ENCODE assay signal across 9 mouse cellular contexts in the genomic region with DNA sequence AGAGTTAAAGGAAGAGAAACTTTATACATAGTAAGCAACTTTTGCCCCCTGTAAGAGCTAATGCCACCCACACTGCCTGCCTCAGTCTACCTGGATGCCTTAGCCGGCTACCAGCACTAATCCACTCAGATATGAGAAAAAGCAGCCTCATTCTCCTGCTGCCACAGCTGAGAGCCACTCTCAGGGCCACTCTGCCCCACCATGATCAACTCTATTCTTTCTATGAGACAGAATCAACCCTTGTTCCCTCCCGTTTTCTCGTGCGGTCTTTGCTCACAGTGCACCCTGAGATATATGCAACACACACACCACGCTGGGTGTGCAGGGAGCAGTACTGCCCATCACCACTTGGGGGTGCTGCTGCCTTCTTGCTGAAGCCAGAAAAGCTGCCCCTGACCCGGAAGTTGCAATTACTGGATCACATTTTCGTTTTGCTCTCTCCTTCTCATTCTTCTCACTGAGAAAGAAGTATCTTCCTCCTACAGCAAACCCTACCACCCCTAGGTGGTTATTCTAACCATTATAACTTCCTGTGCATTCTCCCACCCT. TPM values are rescaled to one million over a fixed set of nuclear protein-coding genes. Genes with fewer than 3 reads are reported as not detected.
A peak's percentile ranks its signal among the peaks of the same experiment; 100 is the strongest.
DNase-seq lines count a peak whose midpoint lies in the region; ATAC-seq and TF ChIP-seq lines count a peak whose summit lies in the region.
"Had no signal": no experiment of that assay in that cellular context is flagged by ENCODE, and none has a peak within 500 bp of the region (broad histone marks: within the 10 kb centered on the region; RNA-seq: fewer than 3 reads in every experiment).

No protein-coding gene starts in this region.

- no peaks in the 10 kb centered on the region for H3K9me3 ChIP-seq in midbrain, embryonic 12.5 days
- no peaks in the 10 kb centered on the region for H3K9me3 ChIP-seq in midbrain, embryonic 15.5 days
- 0 out of 2 replicates have a peak, but pooled peaks cover 6% of the 10 kb centered on the region for H3K9me3 ChIP-seq in embryonic facial prominence, embryonic 10.5 days
- no peaks in the 10 kb centered on the region for H3K9me3 ChIP-seq in intestine, postnatal 0 days (ENCODE audit: control insufficient read depth)
- no peaks in the 10 kb centered on the region for H3K9me3 ChIP-seq in liver, embryonic 15.5 days (replicated peaks)

- peak; percentile 32 for DNase-seq in adrenal gland, adult 8-10 months
- peak; percentile 77 for DNase-seq in embryonic facial prominence, embryonic 10.5 days (ENCODE audit: low spot score)
- DNase-seq in right cerebral cortex, postnatal 10 days (ENCODE audit: low spot score in 2 of 2) = peak; percentile 39 to 55
- DNase-seq in urinary bladder, postnatal 36 days (ENCODE audit: low spot score in 2 of 2) = peak; percentile 24 to 35

- no peaks in the 10 kb centered on the region for H3K36me3 ChIP-seq in midbrain, embryonic 12.5 days
- H3K36me3 ChIP-seq in midbrain, embryonic 15.5 days (replicated peaks) = no peaks in the 10 kb centered on the region
- H3K36me3 ChIP-seq in embryonic facial prominence, embryonic 10.5 days (replicated peaks) = peaks cover 6% of the 10 kb centered on the region; the same call in 1 of the 2 replicates
- H3K36me3 ChIP-seq in intestine, postnatal 0 days (ENCODE audit: control insufficient read depth, insufficient read depth) = no peaks in the 10 kb centered on the region
- no peaks in the 10 kb centered on the region for H3K36me3 ChIP-seq in liver, embryonic 15.5 days (replicated peaks)

- no peak overlapping the region for H3K9ac ChIP-seq in midbrain, embryonic 12.5 days (replicated peaks)
- no peak overlapping the region for H3K9ac ChIP-seq in midbrain, embryonic 15.5 days
- H3K9ac ChIP-seq in intestine, postnatal 0 days (ENCODE audit: low read depth, low read length) = no peak overlapping the region
- H3K9ac ChIP-seq in liver, embryonic 15.5 days = no peak overlapping the region

- no peaks in the 10 kb centered on the region for H3K4me1 ChIP-seq in midbrain, embryonic 12.5 days
- H3K4me1 ChIP-seq in midbrain, embryonic 15.5 days = no peaks in the 10 kb centered on the region
- peaks cover 15% of the 10 kb centered on the region for H3K4me1 ChIP-seq in embryonic facial prominence, embryonic 10.5 days
- H3K4me1 ChIP-seq in intestine, postnatal 0 days (replicated peaks; ENCODE audit: control insufficient read depth, insufficient read depth, low read length) = no peaks in the 10 kb centered on the region
- H3K4me1 ChIP-seq in liver, embryonic 15.5 days (replicated peaks) = peaks cover 12% of the 10 kb centered on the region

- no peak overlapping the region for H3K4me2 ChIP-seq in midbrain, embryonic 12.5 days (replicated peaks)
- H3K4me2 ChIP-seq in midbrain, embryonic 15.5 days = no peak overlapping the region
- H3K4me2 ChIP-seq in intestine, postnatal 0 days (replicated peaks; ENCODE audit: low read depth) = no peak overlapping the region
- peak overlapping the region; percentile 37 for H3K4me2 ChIP-seq in liver, embryonic 15.5 days

- ATAC-seq in midbrain, embryonic 12.5 days (ENCODE audit: low FRiP score, low read depth) = 0 out of 2 replicates have a peak, but pooled peaks have one; percentile 34
- ATAC-seq in midbrain, embryonic 15.5 days (replicated peaks) = no peak
- 0 out of 2 replicates have a peak, but pooled peaks have one; percentile 28 for ATAC-seq in intestine, postnatal 0 days
- no peak for ATAC-seq in liver, embryonic 15.5 days (ENCODE audit: insufficient read depth)

- WGBS in midbrain, embryonic 12.5 days = 38% methylated on average over 7 of the region's 7 CpGs
- 30% methylated on average over 7 of the region's 7 CpGs for WGBS in midbrain, embryonic 15.5 days
- 49% methylated on average over 7 of the region's 7 CpGs for WGBS in embryonic facial prominence, embryonic 10.5 days
- 53% methylated on average over 7 of the region's 7 CpGs for WGBS in intestine, postnatal 0 days
- WGBS in liver, embryonic 15.5 days (ENCODE audit: insufficient replicate concordance) = 24% methylated on average over 7 of the region's 7 CpGs

- no peaks in the 10 kb centered on the region; the same call in 1 of the 2 replicates for H3K27me3 ChIP-seq in midbrain, embryonic 12.5 days
- no peaks in the 10 kb centered on the region for H3K27me3 ChIP-seq in midbrain, embryonic 15.5 days (replicated peaks)
- H3K27me3 ChIP-seq in embryonic facial prominence, embryonic 10.5 days (replicated peaks; ENCODE audit: low read depth, poor library complexity, severe bottlenecking) = no peaks in the 10 kb centered on the region
- H3K27me3 ChIP-seq in intestine, postnatal 0 days (replicated peaks; ENCODE audit: control insufficient read depth, insufficient read depth, low read length) = no peaks in the 10 kb centered on the region
- no peaks in the 10 kb centered on the region for H3K27me3 ChIP-seq in liver, embryonic 15.5 days

- peak; percentile 88 for TF ChIP-seq CTCF in intestine, postnatal 0 days (IDR thresholded peaks at IDR 0.05; ENCODE audit: low read depth)

- H3K4me3 ChIP-seq in midbrain, embryonic 12.5 days = no peak overlapping the region
- H3K4me3 ChIP-seq in midbrain, embryonic 15.5 days = no peak overlapping the region
- no peak overlapping the region for H3K4me3 ChIP-seq in embryonic facial prominence, embryonic 10.5 days
- H3K4me3 ChIP-seq in intestine, postnatal 0 days (ENCODE audit: low read depth, low read length) = no peak overlapping the region
- no peak overlapping the region for H3K4me3 ChIP-seq in liver, embryonic 15.5 days (replicated peaks)
- H3K4me3 ChIP-seq: myocyte had no signal

- H3K27ac ChIP-seq in midbrain, embryonic 12.5 days (replicated peaks) = no peak overlapping the region
- H3K27ac ChIP-seq in midbrain, embryonic 15.5 days = no peak overlapping the region
- no peak overlapping the region for H3K27ac ChIP-seq in embryonic facial prominence, embryonic 10.5 days (replicated peaks)
- H3K27ac ChIP-seq in intestine, postnatal 0 days (ENCODE audit: low read depth, low read length) = no peak overlapping the region
- no peak overlapping the region for H3K27ac ChIP-seq in liver, embryonic 15.5 days (replicated peaks)

RNA-seq across cellular contexts. Expression of a gene that starts 8.2 kb away (rescaled TPM):
- 4.4 and 5.0 TPM in 2 replicates for polyA plus RNA-seq in midbrain, embryonic 12.5 days (2016; fragmentation: Nextera tagmentation; extraction: Ambion mirVana)
- 4.4 and 5.3 TPM in 2 replicates for polyA plus RNA-seq in midbrain, embryonic 15.5 days (2015; fragmentation: Nextera tagmentation; extraction: Ambion mirVana)
- 10 to 100 TPM; 10.9 to 18.3 (median 15.1) TPM for total RNA-seq in adrenal gland, adult 8-10 months (2022)
- 4.1 and 4.8 TPM in 2 replicates for polyA plus RNA-seq in embryonic facial prominence, embryonic 10.5 days (2016; fragmentation: Nextera tagmentation; extraction: Ambion mirVana)
- polyA plus RNA-seq in intestine, postnatal 0 days (2015; fragmentation: Nextera tagmentation; extraction: Ambion mirVana) = 4.7 and 5.9 TPM in 2 replicates
- polyA plus RNA-seq in liver, embryonic 15.5 days (2015; fragmentation: Nextera tagmentation; extraction: Ambion mirVana) = 1.3 and 1.6 TPM in 2 replicates

Comparison
In these comparisons a context has a peak if more than half of its experiments do, and no peak if none do; other contexts are left out.
1. ATAC-seq: peak in midbrain, embryonic 12.5 days (single experiment) and intestine, postnatal 0 days (single experiment); none in midbrain, embryonic 15.5 days (single experiment) and liver, embryonic 15.5 days (single experiment).
2. Peak in every context shown above with its lines, with median percentiles within 50 percentile points of each other: DNase-seq.